ENCODE assay signal across 14 mouse cellular contexts in the genomic region with DNA sequence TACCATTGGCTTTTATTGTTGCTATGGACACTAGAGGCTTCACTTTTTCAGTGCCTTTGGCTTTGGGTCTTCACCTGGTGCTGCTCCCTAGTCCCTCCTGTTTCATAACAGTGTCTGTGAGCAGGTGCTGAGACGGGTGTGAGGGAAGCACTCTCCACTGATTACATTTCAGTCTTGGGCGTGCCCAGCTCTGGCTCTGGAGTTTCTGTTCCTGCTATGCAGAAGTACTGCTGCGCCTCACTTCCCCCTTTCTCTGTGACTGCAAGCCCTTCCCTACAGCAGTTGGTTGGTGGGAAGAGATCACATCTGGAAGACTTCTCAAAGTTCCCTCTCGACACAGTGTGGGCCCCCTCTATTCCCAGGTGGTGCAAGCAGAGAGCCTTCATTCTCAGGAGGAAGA. TPM values are rescaled to one million over a fixed set of nuclear protein-coding genes. Genes with fewer than 3 reads are reported as not detected.
A peak's percentile ranks its signal among the peaks of the same experiment; 100 is the strongest.
DNase-seq lines count a peak whose midpoint lies in the region; ATAC-seq and TF ChIP-seq lines count a peak whose summit lies in the region.
"Had no signal": no experiment of that assay in that cellular context is flagged by ENCODE, and none has a peak within 500 bp of the region (broad histone marks: within the 10 kb centered on the region; RNA-seq: fewer than 3 reads in every experiment).

No protein-coding gene starts in this region.

- no peak overlapping the region for H3K4me2 ChIP-seq in midbrain, embryonic 16.5 days (ENCODE audit: low read length)
- H3K4me2 ChIP-seq in midbrain, embryonic 14.5 days (ENCODE audit: low read length) = no peak overlapping the region
- no peak overlapping the region for H3K4me2 ChIP-seq in stomach, postnatal 0 days (replicated peaks; ENCODE audit: low read depth)
- H3K4me2 ChIP-seq: hindbrain, embryonic 15.5 days; midbrain, embryonic 11.5 days; neural tube, embryonic 15.5 days had no signal

- no peak overlapping the region for H3K27ac ChIP-seq in midbrain, embryonic 16.5 days (ENCODE audit: low read length)
- H3K27ac ChIP-seq in midbrain, embryonic 14.5 days (replicated peaks; ENCODE audit: low read depth, low read length) = no peak overlapping the region
- H3K27ac ChIP-seq in stomach, postnatal 0 days (replicated peaks) = no peak overlapping the region
- H3K27ac ChIP-seq: hindbrain, embryonic 15.5 days; neural tube, embryonic 15.5 days had no signal

- H3K9me3 ChIP-seq in midbrain, embryonic 16.5 days (replicated peaks; ENCODE audit: control insufficient read depth, low read length, poor library complexity, severe bottlenecking) = no peaks in the 10 kb centered on the region
- no peaks in the 10 kb centered on the region for H3K9me3 ChIP-seq in midbrain, embryonic 14.5 days (ENCODE audit: control insufficient read depth, low read length)
- no peaks in the 10 kb centered on the region for H3K9me3 ChIP-seq in stomach, postnatal 0 days (ENCODE audit: control insufficient read depth, low read length)
- H3K9me3 ChIP-seq: hindbrain, embryonic 15.5 days; neural tube, embryonic 15.5 days had no signal

- no peaks in the 10 kb centered on the region for H3K4me1 ChIP-seq in midbrain, embryonic 16.5 days (ENCODE audit: control insufficient read depth, insufficient read depth, low read length)
- no peaks in the 10 kb centered on the region for H3K4me1 ChIP-seq in midbrain, embryonic 14.5 days (ENCODE audit: control insufficient read depth, insufficient read depth, low read length)
- H3K4me1 ChIP-seq in stomach, postnatal 0 days (replicated peaks; ENCODE audit: control insufficient read depth, insufficient read depth) = no peaks in the 10 kb centered on the region
- H3K4me1 ChIP-seq: hindbrain, embryonic 15.5 days; neural tube, embryonic 15.5 days had no signal

- ATAC-seq in frontal cortex, adult (ENCODE audit: low TSS enrichment) = peak; percentile 30; the same call in 1 of the 2 replicates
- ATAC-seq in midbrain, embryonic 16.5 days = peak; percentile 21; the same call in 1 of the 2 replicates
- ATAC-seq in midbrain, embryonic 14.5 days (ENCODE audit: low FRiP score, low TSS enrichment) = no peak
- ATAC-seq in megakaryocyte, adult 5-6 weeks (ENCODE audit: poor library complexity, severe bottlenecking) = peak; percentile 95
- peak; percentile 70 for ATAC-seq in stomach, postnatal 0 days (ENCODE audit: low FRiP score, low TSS enrichment)

- TF ChIP-seq EP300 in stomach, postnatal 0 days (optimal IDR thresholded peaks at IDR 0.05) = no peak

- TF ChIP-seq CTCF in stomach, postnatal 0 days (IDR thresholded peaks at IDR 0.05; ENCODE audit: low read depth) = no peak

- no peak overlapping the region for H3K9ac ChIP-seq in midbrain, embryonic 16.5 days (ENCODE audit: low read depth, low read length)
- H3K9ac ChIP-seq in midbrain, embryonic 14.5 days (replicated peaks; ENCODE audit: low read length) = no peak overlapping the region
- no peak overlapping the region for H3K9ac ChIP-seq in stomach, postnatal 0 days (ENCODE audit: low read length)
- H3K9ac ChIP-seq: hindbrain, embryonic 15.5 days; neural tube, embryonic 15.5 days had no signal

- 84% methylated on average over 4 of the region's 4 CpGs for WGBS in midbrain, embryonic 16.5 days
- WGBS in midbrain, embryonic 14.5 days = 81% methylated on average over 4 of the region's 4 CpGs
- 38% methylated on average over 4 of the region's 4 CpGs for WGBS in stomach, postnatal 0 days

- no peaks in the 10 kb centered on the region for H3K27me3 ChIP-seq in midbrain, embryonic 16.5 days (ENCODE audit: control insufficient read depth, insufficient read depth, low read depth, low read length)
- H3K27me3 ChIP-seq in midbrain, embryonic 14.5 days (ENCODE audit: control insufficient read depth, insufficient read depth, low read length) = no peaks in the 10 kb centered on the region
- H3K27me3 ChIP-seq in stomach, postnatal 0 days (ENCODE audit: control insufficient read depth, insufficient read depth, low read length) = no peaks in the 10 kb centered on the region
- H3K27me3 ChIP-seq: hindbrain, embryonic 15.5 days; neural tube, embryonic 15.5 days had no signal

- H3K36me3 ChIP-seq in midbrain, embryonic 16.5 days (ENCODE audit: control insufficient read depth, insufficient read depth, low read length) = no peaks in the 10 kb centered on the region
- no peaks in the 10 kb centered on the region for H3K36me3 ChIP-seq in midbrain, embryonic 14.5 days (ENCODE audit: control insufficient read depth, insufficient read depth, low read length)
- H3K36me3 ChIP-seq in stomach, postnatal 0 days (ENCODE audit: control insufficient read depth, insufficient read depth, low read length) = no peaks in the 10 kb centered on the region
- H3K36me3 ChIP-seq: hindbrain, embryonic 15.5 days; neural tube, embryonic 15.5 days had no signal

- no peak for DNase-seq in frontal cortex, adult 2 months (ENCODE audit: extremely low spot score in 1 of 2, low spot score in 1 of 2)
- DNase-seq in midbrain, embryonic 14.5 days = no peak
- DNase-seq in stomach, postnatal 0 days (ENCODE audit: low spot score) = peak; percentile 26
- no peak for DNase-seq in urinary bladder, adult 2 months (ENCODE audit: low spot score)
- no peak for DNase-seq in cerebellum, adult 9-11 months
- DNase-seq: cerebellum, adult 9-10 months; kidney, postnatal 10 days; right cerebral cortex, postnatal 25 days had no signal

- no peak overlapping the region for H3K4me3 ChIP-seq in midbrain, embryonic 16.5 days (ENCODE audit: low read depth, low read length)
- no peak overlapping the region for H3K4me3 ChIP-seq in midbrain, embryonic 14.5 days (replicated peaks; ENCODE audit: low read depth, low read length)
- no peak overlapping the region for H3K4me3 ChIP-seq in stomach, postnatal 0 days (ENCODE audit: low read depth, low read length)
- H3K4me3 ChIP-seq: hindbrain, embryonic 15.5 days; neural tube, embryonic 15.5 days had no signal

RNA-seq across cellular contexts. Expression of gene Qtrt2, which starts 25.0 kb away (rescaled TPM):
- polyA plus RNA-seq in frontal cortex, adult 2 months (2012; rRNA removed) = 34.9 and 44.2 TPM in 2 replicates
- polyA plus RNA-seq in midbrain, embryonic 16.5 days (2015; fragmentation: Nextera tagmentation; extraction: Ambion mirVana) = 19.0 and 19.6 TPM in 2 replicates
- polyA plus RNA-seq in midbrain, embryonic 14.5 days (2014; fragmentation: Nextera tagmentation; extraction: Ambion mirVana) = 19.5 and 28.9 TPM in 2 replicates
- total RNA-seq in megakaryocyte, adult 5-6 weeks (2015) = 2.6 and 3.5 TPM in 2 replicates
- 7.8 and 15.8 TPM in 2 replicates for total RNA-seq in megakaryocyte, adult 5-6 weeks (2017)
- polyA plus RNA-seq in stomach, postnatal 0 days (2015; fragmentation: Nextera tagmentation; extraction: Ambion mirVana) = 10.9 and 11.0 TPM in 2 replicates
- polyA plus RNA-seq in urinary bladder, adult 2 months (2012; rRNA removed) = 27.9 and 31.9 TPM in 2 replicates

RNA-seq across cellular contexts. Expression of gene Zdhhc23, which starts 28.0 kb away (rescaled TPM):
- 12.2 and 13.2 TPM in 2 replicates for polyA plus RNA-seq in frontal cortex, adult 2 months (2012; rRNA removed)
- 4.9 and 5.1 TPM in 2 replicates for polyA plus RNA-seq in midbrain, embryonic 16.5 days (2015; fragmentation: Nextera tagmentation; extraction: Ambion mirVana)
- 2.6 and 3.0 TPM in 2 replicates for polyA plus RNA-seq in midbrain, embryonic 14.5 days (2014; fragmentation: Nextera tagmentation; extraction: Ambion mirVana)
- total RNA-seq in megakaryocyte, adult 5-6 weeks (2015) = 0.91 and 0.98 TPM in 2 replicates
- total RNA-seq in megakaryocyte, adult 5-6 weeks (2017) = 0.41 and 1.5 TPM in 2 replicates
- 2.4 and 2.5 TPM in 2 replicates for polyA plus RNA-seq in stomach, postnatal 0 days (2015; fragmentation: Nextera tagmentation; extraction: Ambion mirVana)
- 1.3 and 1.9 TPM in 2 replicates for polyA plus RNA-seq in urinary bladder, adult 2 months (2012; rRNA removed)
